Comparison of ENCODE assay signal across 23 mouse cellular contexts in genomic region chr16:76281850-76282249, GRCm38 (mm10).
"Had no signal": no experiment of that assay in that cellular context is flagged by ENCODE, and none has a peak within 500 bp of the region (broad histone marks: within the 10 kb centered on the region; RNA-seq: fewer than 3 reads in every experiment).

No protein-coding gene starts in this region.

- H3K27me3 ChIP-seq: heart, embryonic 13.5 days; heart, embryonic 15.5 days; limb, embryonic 13.5 days; limb, embryonic 15.5 days; liver, embryonic 12.5 days had no signal

- DNase-seq: gastrocnemius, postnatal 14 days; gastrocnemius, postnatal 36 days; heart, adult 11 months; heart, adult 2 months; heart, postnatal 14 days; heart, postnatal 36 days; kidney, adult 18-20 months; kidney, adult 8-10 months; kidney, postnatal 10 days; kidney, postnatal 25 days; kidney, postnatal 4 days; layer of hippocampus, adult 9-11 months; layer of hippocampus, postnatal 36 days; left cerebral cortex, postnatal 4 days had no signal

- H3K4me2 ChIP-seq: heart, embryonic 11.5 days; heart, embryonic 13.5 days; heart, embryonic 15.5 days; hindbrain, embryonic 14.5 days; limb, embryonic 13.5 days; limb, embryonic 15.5 days; liver, embryonic 12.5 days had no signal

- H3K36me3 ChIP-seq: heart, embryonic 13.5 days; heart, embryonic 15.5 days; limb, embryonic 13.5 days; limb, embryonic 15.5 days; liver, embryonic 12.5 days had no signal

- H3K27ac ChIP-seq: heart, adult 2 months; heart, embryonic 13.5 days; heart, embryonic 15.5 days; hindbrain, embryonic 14.5 days; limb, embryonic 13.5 days; limb, embryonic 15.5 days; liver, embryonic 12.5 days had no signal

- ATAC-seq: hindbrain, embryonic 16.5 days; intestine, postnatal 0 days; liver, embryonic 12.5 days had no signal

- H3K4me1 ChIP-seq: heart, embryonic 15.5 days; limb, embryonic 13.5 days; limb, embryonic 15.5 days had no signal

- H3K9ac ChIP-seq: heart, embryonic 13.5 days; heart, embryonic 15.5 days; hindbrain, embryonic 14.5 days; limb, embryonic 13.5 days; limb, embryonic 15.5 days; liver, embryonic 12.5 days had no signal

- H3K4me3 ChIP-seq: heart, adult 2 months; heart, embryonic 13.5 days; heart, embryonic 15.5 days; limb, embryonic 13.5 days; limb, embryonic 15.5 days; liver, embryonic 12.5 days had no signal

- H3K9me3 ChIP-seq: heart, embryonic 13.5 days; heart, embryonic 15.5 days; limb, embryonic 13.5 days; limb, embryonic 15.5 days; liver, embryonic 12.5 days had no signal
